Mouse (Mus musculus) ES-E14 (cell line): ENCODE measurements around the gene C530025M09Rik.

Experiments
- CHD2 ChIP-seq: IDR thresholded peaks from 2 replicates; pipeline ENCODE4 v1.6.1; 2014; ENCODE audit warnings: mild to moderate bottlenecking, low read depth, low read length, inconsistent platforms
- HCFC1 ChIP-seq: IDR thresholded peaks from 2 replicates; pipeline ENCODE4 v1.6.1; 2012; ENCODE audit warnings: low read length, inconsistent platforms, borderline replicate concordance; ENCODE audit not compliant: insufficient read depth
- MAFK ChIP-seq: IDR thresholded peaks from 2 replicates; pipeline ENCODE4 v1.6.1; 2014; ENCODE audit warnings: mild to moderate bottlenecking, low read depth, low read length, inconsistent platforms; ENCODE audit not compliant: insufficient read depth
- ZC3H11A ChIP-seq: IDR thresholded peaks from 2 replicates; pipeline ENCODE4 v1.6.1; 2012; ENCODE audit warnings: low read depth, mild to moderate bottlenecking, inconsistent platforms, low read length, borderline replicate concordance
- ZNF384 ChIP-seq: IDR thresholded peaks from 2 replicates; pipeline ENCODE4 v1.6.1; 2012; ENCODE audit warnings: low read depth, low read length, inconsistent platforms

GRCm38 (mm10) chr2:149828911-149829310 lies 2.1 kb downstream of the C530025M09Rik start, which contains the start of gene Syndig1:
- TF ChIP-seq MAFK (no peak), CHD2 (no peak), HCFC1 (no peak), ZNF384 (no peak), ZC3H11A (no peak)
